In the genomic region with DNA sequence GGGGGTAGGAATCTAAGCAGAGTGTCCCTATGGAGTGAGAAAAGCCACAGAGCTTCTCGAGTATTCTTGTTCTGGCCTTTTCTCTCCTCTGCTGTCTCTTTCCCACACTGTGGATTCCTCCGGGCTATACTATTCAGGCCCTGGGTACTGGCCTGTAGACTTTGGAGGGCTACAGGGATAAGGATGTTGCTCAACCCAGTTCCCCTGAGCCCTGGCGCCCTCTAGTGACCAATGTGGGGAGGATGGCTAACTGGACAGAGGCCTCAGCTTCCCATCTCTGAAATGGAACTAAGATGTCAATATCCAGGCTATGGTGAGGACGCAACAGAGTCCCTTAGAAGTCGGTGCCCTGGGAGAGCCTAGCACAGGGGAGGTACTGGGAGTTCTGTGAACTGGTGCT, we compare ENCODE assay signal across 9 mouse cellular contexts. TPM values are rescaled to one million over a fixed set of nuclear protein-coding genes. Genes with fewer than 3 reads are reported as not detected.
A peak's percentile ranks its signal among the peaks of the same experiment; 100 is the strongest.
DNase-seq lines count a peak whose midpoint lies in the region; ATAC-seq and TF ChIP-seq lines count a peak whose summit lies in the region.
"Had no signal": no experiment of that assay in that cellular context is flagged by ENCODE, and none has a peak within 500 bp of the region (broad histone marks: within the 10 kb centered on the region; RNA-seq: fewer than 3 reads in every experiment).

No protein-coding gene starts in this region.

- H3K36me3 ChIP-seq in MEL (ENCODE audit: control insufficient read depth in 1 of 2, insufficient read depth in 2 of 2, low read length in 2 of 2): no peaks in the 10 kb centered on the region
- H3K36me3 ChIP-seq in limb, embryonic 11.5 days (ENCODE audit: control insufficient read depth, insufficient read depth, low read length): no peaks in the 10 kb centered on the region

- no peaks in the 10 kb centered on the region for H3K4me1 ChIP-seq in MEL (ENCODE audit: control insufficient read depth in 1 of 2, insufficient read depth in 2 of 2, low read length in 2 of 2)
- peaks cover 9% of the 10 kb centered on the region for H3K4me1 ChIP-seq in limb, embryonic 11.5 days (ENCODE audit: control insufficient read depth, insufficient read depth, low read length)

- no peak overlapping the region for H3K4me2 ChIP-seq in limb, embryonic 11.5 days (ENCODE audit: low read depth, severe bottlenecking)

- WGBS in limb, embryonic 11.5 days: 31% methylated on average over 5 of the region's 5 CpGs

- TF ChIP-seq RAD21 in MEL (IDR thresholded peaks at IDR 0.05; ENCODE audit: low read depth, low read length): peak; percentile 76

- DNase-seq in left cerebral cortex, adult 2 months (ENCODE audit: extremely low spot score in 1 of 2, low spot score in 2 of 2): peak in 1 of 2 experiments; percentile 58
- DNase-seq in left cerebral cortex, postnatal 36 days (ENCODE audit: low spot score in 2 of 2): no peak
- DNase-seq in MEL (ENCODE audit: low read depth, low spot score): peak; percentile 65
- DNase-seq in c-Kit-positive CD71-negative TER-119-negative erythroid progenitor cells, embryonic 14.5 days (ENCODE audit: low read depth): peak; percentile 70
- DNase-seq in gastrocnemius, postnatal 25 days: peak; percentile 64
- peak; percentile 84 for DNase-seq in limb, embryonic 11.5 days (ENCODE audit: low spot score)
- DNase-seq in retina, postnatal 1 day: peak; percentile 68
- no peak for DNase-seq in layer of hippocampus, adult 8-10 months (ENCODE audit: low spot score in 2 of 2)

- intact Hi-C loops in left cerebral cortex, adult 2 months (cut with DNase I): no loop called here
- intact Hi-C loops in left cerebral cortex, postnatal 36 days (cut with DNase I): no loop called here

- H3K27me3 ChIP-seq in MEL (ENCODE audit: control insufficient read depth in 1 of 2, insufficient read depth in 2 of 2, low read length in 2 of 2): peaks cover 16 to 17% of the 10 kb centered on the region in 2 experiments
- no peaks in the 10 kb centered on the region for H3K27me3 ChIP-seq in limb, embryonic 11.5 days (ENCODE audit: control insufficient read depth, insufficient read depth, low read length)

- no peak overlapping the region for H3K4me3 ChIP-seq in left cerebral cortex, adult 2 months
- no peak overlapping the region for H3K4me3 ChIP-seq in MEL (ENCODE audit: control insufficient read depth in 1 of 2, insufficient read depth in 1 of 2, low read depth in 2 of 2, low read length in 2 of 2)
- H3K4me3 ChIP-seq in limb, embryonic 11.5 days (ENCODE audit: low read depth, low read length): no peak overlapping the region

- H3K9me3 ChIP-seq in MEL (replicated peaks; ENCODE audit: insufficient read depth, low read length): no peaks in the 10 kb centered on the region
- H3K9me3 ChIP-seq in limb, embryonic 11.5 days (ENCODE audit: control insufficient read depth, low read length): no peaks in the 10 kb centered on the region

- peak; percentile 65 for TF ChIP-seq CTCF in left cerebral cortex, adult 2 months (IDR thresholded peaks at IDR 0.05)
- peak; percentile 84 to 92 (median 87) for TF ChIP-seq CTCF in MEL (IDR thresholded peaks at IDR 0.05 in 2 of 3, conservative IDR thresholded peaks at IDR 0.05 in 1 of 3; ENCODE audit: control insufficient read depth in 1 of 3, insufficient read depth in 1 of 3, low read depth in 2 of 3, low read length in 3 of 3, poor library complexity in 1 of 3, severe bottlenecking in 1 of 3)

- no peak for TF ChIP-seq POLR2A in MEL (IDR thresholded peaks at IDR 0.05; ENCODE audit: control insufficient read depth in 1 of 2, insufficient read depth in 1 of 2, low read depth in 1 of 2, low read length in 2 of 2, poor library complexity in 1 of 2)

- H3K27ac ChIP-seq in left cerebral cortex, adult 2 months: no peak overlapping the region
- H3K27ac ChIP-seq in MEL (ENCODE audit: control insufficient read depth, low read depth, low read length): no peak overlapping the region
- H3K27ac ChIP-seq in limb, embryonic 11.5 days (replicated peaks; ENCODE audit: low read depth, low read length): no peak overlapping the region

- H3K79me2 ChIP-seq in MEL (ENCODE audit: control insufficient read depth, insufficient read depth, low read length, poor library complexity): no peaks in the 10 kb centered on the region

- no peak for TF ChIP-seq EP300 in MEL (IDR thresholded peaks at IDR 0.05; ENCODE audit: low read depth in 1 of 2, low read length in 2 of 2)

- no peak overlapping the region for H3K9ac ChIP-seq in MEL (ENCODE audit: control insufficient read depth, low read depth, low read length, poor library complexity, severe bottlenecking)
- no peak overlapping the region for H3K9ac ChIP-seq in limb, embryonic 11.5 days (ENCODE audit: low read length)

- no peak for ATAC-seq in limb, embryonic 11.5 days (ENCODE audit: insufficient number of reproducible peaks, low FRiP score, low TSS enrichment, low read depth)

TF ChIP-seq in MEL, 35 proteins besides CTCF, POLR2A, EP300 and RAD21:
- no peak for TF ChIP-seq MXI1 (IDR thresholded peaks at IDR 0.05; ENCODE audit: low read depth, low read length)
- no peak for TF ChIP-seq ETS1 (IDR thresholded peaks at IDR 0.05; ENCODE audit: low read depth, low read length)
- peak; percentile 82 for TF ChIP-seq SMC3 (IDR thresholded peaks at IDR 0.05; ENCODE audit: low read depth, low read length)
- peak; percentile 50 for TF ChIP-seq ZC3H11A (IDR thresholded peaks at IDR 0.05; ENCODE audit: low read depth, low read length)

RNA-seq across cellular contexts. Expression of a gene that starts 0.6 kb away (rescaled TPM):
- under 1 TPM; 0.34 to 0.44 TPM for total RNA-seq in left cerebral cortex, adult 2 months (2021)
- total RNA-seq in left cerebral cortex, postnatal 36 days (2021): under 1 TPM; 0.49 to 0.50 TPM
- total RNA-seq in MEL (2012; rRNA removed): not detected in 2 replicates
- not detected for polyA plus RNA-seq in MEL (2012; ENCODE audit: insufficient read depth in 1 of 2, insufficient read length in 2 of 2, low read depth in 1 of 2, low replicate concordance in 2 of 2, missing spikeins in 1 of 2)
- 1 to 10 TPM; 1.8 to 2.4 TPM for total RNA-seq in gastrocnemius, postnatal 25 days (2021)
- 0.29 and 0.38 TPM in 2 replicates for polyA plus RNA-seq in limb, embryonic 11.5 days (2014; fragmentation: Nextera tagmentation; extraction: Ambion mirVana)
- total RNA-seq in layer of hippocampus, adult 8-10 months (2022): under 1 TPM; 0.50 to 0.96 (median 0.78) TPM

RNA-seq across cellular contexts. Expression of a gene that starts 17.9 kb away (rescaled TPM):
- 10 to 100 TPM; 16.9 to 20.3 TPM for total RNA-seq in left cerebral cortex, adult 2 months (2021)
- 10 to 100 TPM; 14.7 to 23.6 TPM for total RNA-seq in left cerebral cortex, postnatal 36 days (2021)
- total RNA-seq in MEL (2012; rRNA removed): not detected in 2 replicates
- polyA plus RNA-seq in MEL (2012; ENCODE audit: insufficient read depth in 1 of 2, insufficient read length in 2 of 2, low read depth in 1 of 2, low replicate concordance in 2 of 2, missing spikeins in 1 of 2): not detected
- 1 to 10 TPM; 1.1 to 1.5 TPM for total RNA-seq in gastrocnemius, postnatal 25 days (2021)
- polyA plus RNA-seq in limb, embryonic 11.5 days (2014; fragmentation: Nextera tagmentation; extraction: Ambion mirVana): 0.37 and 1.0 TPM in 2 replicates
- total RNA-seq in layer of hippocampus, adult 8-10 months (2022): 10 to 100 TPM; 11.5 to 15.4 (median 12.6) TPM
- polyA plus RNA-seq: heart, embryonic 14.5 days had no signal

RNA-seq across cellular contexts. Expression of a gene that starts 22.5 kb away (rescaled TPM):
- not detected for total RNA-seq in left cerebral cortex, adult 2 months (2021)
- not detected for total RNA-seq in left cerebral cortex, postnatal 36 days (2021)
- not detected in 2 replicates for total RNA-seq in MEL (2012; rRNA removed)
- not detected for polyA plus RNA-seq in MEL (2012; ENCODE audit: insufficient read depth in 1 of 2, insufficient read length in 2 of 2, low read depth in 1 of 2, low replicate concordance in 2 of 2, missing spikeins in 1 of 2)
- total RNA-seq in gastrocnemius, postnatal 25 days (2021): 100 to 1,000 TPM; 290 to 471 TPM
- not detected in 2 replicates for polyA plus RNA-seq in limb, embryonic 11.5 days (2014; fragmentation: Nextera tagmentation; extraction: Ambion mirVana)
- total RNA-seq in layer of hippocampus, adult 8-10 months (2022): not detected
- polyA plus RNA-seq: heart, embryonic 14.5 days had no signal

RNA-seq across cellular contexts. Expression of a gene that starts 28.7 kb away (rescaled TPM):
- 1 to 10 TPM; 2.3 to 2.9 TPM for total RNA-seq in left cerebral cortex, adult 2 months (2021)
- 1 to 10 TPM; 1.3 to 3.6 TPM for total RNA-seq in left cerebral cortex, postnatal 36 days (2021)
- 0.10 and 0.19 TPM in 2 replicates for total RNA-seq in MEL (2012; rRNA removed)
- polyA plus RNA-seq in MEL (2012; ENCODE audit: insufficient read depth in 1 of 2, insufficient read length in 2 of 2, low read depth in 1 of 2, low replicate concordance in 2 of 2, missing spikeins in 1 of 2): under 1 TPM in 1 of 2 experiments, not detected in 1; 0.07 TPM
- total RNA-seq in gastrocnemius, postnatal 25 days (2021): not detected
- 0.35 and 0.62 TPM in 2 replicates for polyA plus RNA-seq in limb, embryonic 11.5 days (2014; fragmentation: Nextera tagmentation; extraction: Ambion mirVana)
- total RNA-seq in layer of hippocampus, adult 8-10 months (2022): 1 to 10 TPM in 3 of 4 experiments, under 1 TPM in 1; 0.95 to 1.9 (median 1.5) TPM

Comparison
In these comparisons a context has a peak if more than half of its experiments do, and no peak if none do; other contexts are left out.
1. DNase-seq: peak in MEL (single experiment), c-Kit-positive CD71-negative TER-119-negative erythroid progenitor cells, embryonic 14.5 days (single experiment), gastrocnemius, postnatal 25 days (single experiment), limb, embryonic 11.5 days (single experiment) and retina, postnatal 1 day (single experiment); none in left cerebral cortex, postnatal 36 days (0 of 2) and layer of hippocampus, adult 8-10 months (0 of 2).
2. RNA of a gene that starts 17.9 kb away (total RNA-seq): 14.7 to 23.6 TPM in left cerebral cortex, postnatal 36 days, 16.9 to 20.3 TPM in left cerebral cortex, adult 2 months and 11.5 to 15.4 TPM in layer of hippocampus, adult 8-10 months; 1.1 to 1.5 TPM in gastrocnemius, postnatal 25 days and not detected in MEL; every median in the first group is over 4 times any median in the second.
3. RNA of a gene that starts 22.5 kb away (total RNA-seq): 290 to 471 TPM in gastrocnemius, postnatal 25 days; not detected in MEL, not detected in left cerebral cortex, postnatal 36 days, not detected in left cerebral cortex, adult 2 months and not detected in layer of hippocampus, adult 8-10 months; every median in the first group is over 100 times any median in the second.